Mouse (Mus musculus): Measurements from ENCODE around the gene Ccdc27. TPM values are rescaled to one million over a fixed set of nuclear protein-coding genes. Genes with fewer than 3 reads are reported as not detected.

Ccdc27 gene
- total RNA-seq, 2 experiments from 2014 or later, result not detected

Other genes with a start within 250 kb of the Ccdc27 start
- gene A430005L14Rik, start 85.4 kb downstream of the Ccdc27 start, total RNA-seq (2021), result 10 to 100 TPM; 13.5 to 16.1 TPM
- gene Dffb, start 67.6 kb downstream of the Ccdc27 start, total RNA-seq (2021), result 1 to 10 TPM; 3.7 to 4.9 TPM
- 10 to 100 TPM; 25.1 to 26.4 TPM for gene Cep104, start 67.5 kb downstream of the Ccdc27 start, total RNA-seq (2021)
- gene Lrrc47, start 30.9 kb downstream of the Ccdc27 start, total RNA-seq (2021), result 10 to 100 TPM; 33.8 to 36.3 TPM
- 1 to 10 TPM; 5.8 to 7.0 TPM for gene Smim1, start 16.4 kb downstream of the Ccdc27 start, total RNA-seq (2021)
- under 1 TPM; 0.05 to 0.07 TPM for gene Trp73, start 97.5 kb upstream of the Ccdc27 start, total RNA-seq (2021)
- gene Wrap73, start 99.7 kb upstream of the Ccdc27 start, total RNA-seq (2021), result 10 to 100 TPM; 12.6 to 13.5 TPM
- 100 to 1,000 TPM; 121 to 126 TPM for gene Tprgl, start 118.0 kb upstream of the Ccdc27 start, total RNA-seq (2021)
- 10 to 100 TPM; 18.2 to 20.6 TPM for gene Megf6, start 128.1 kb upstream of the Ccdc27 start, total RNA-seq (2021)

All from heart, postnatal 14 days (tissue).